Mouse (Mus musculus): ENCODE results near the gene Fbf1. TPM values are rescaled to one million over a fixed set of nuclear protein-coding genes. Genes with fewer than 3 reads are reported as not detected.
A peak's percentile ranks its signal among the peaks of the same experiment; 100 is the strongest.
"Not testable (repeated sequence)": the region's sequence is repeated elsewhere in the genome, so short reads cannot be mapped to it uniquely, and the experiment has no call there.

Gene Fbf1
- polyA plus RNA-seq, 1 experiment from 2014 or later: 27.7 TPM

GRCm38 (mm10) chr11:116127156-116127980 lies 40.6 kb downstream of the Fbf1 start, which contains the start of gene Trim47:
Gene Trim47 (minus strand): TSS chr11:116127210.
- DNase-seq (ENCODE audit: low spot score) (peak; percentile 79), ATAC-seq (ENCODE audit: low read depth) (peak; percentile 20; the same call in 1 of the 2 replicates)
- H3K4me3 ChIP-seq (ENCODE audit: low read depth, low read length): peak within 1 kb of the TSS; percentile 24
- no peak within 1 kb of the TSS for H3K27ac ChIP-seq (replicated peaks; ENCODE audit: low read depth, low read length)
- no peaks in the 10 kb centered on the region for H3K9me3 ChIP-seq (ENCODE audit: control insufficient read depth, low read length)
- H3K4me2 ChIP-seq (ENCODE audit: low read depth, low read length): peak within 1 kb of the TSS; percentile 39
- H3K36me3 ChIP-seq (ENCODE audit: control insufficient read depth, insufficient read depth, low read length): peaks cover 15% of the 10 kb centered on the region
- 23% methylated on average over 23 of the region's 23 CpGs for WGBS
- H3K27me3 ChIP-seq (replicated peaks; ENCODE audit: control insufficient read depth, insufficient read depth, low read length): no peaks in the 10 kb centered on the region
- H3K4me1 ChIP-seq (ENCODE audit: control insufficient read depth, insufficient read depth, low read length): peaks cover 13% of the 10 kb centered on the region
- peak within 1 kb of the TSS; percentile 46; the same call in 1 of the 2 replicates for H3K9ac ChIP-seq (ENCODE audit: low read depth, low read length)

- Histone ChIP-seq H3K4me3 (ENCODE audit: low read depth, low read length) (no peak overlapping the region), H3K9me3 (ENCODE audit: control insufficient read depth, low read length) (no peaks in the 10 kb centered on the region), H3K9ac (ENCODE audit: low read depth, low read length) (no peak overlapping the region), H3K4me2 (ENCODE audit: low read depth, low read length) (no peak overlapping the region), H3K4me1 (ENCODE audit: control insufficient read depth, insufficient read depth, low read length) (peaks cover 13% of the 10 kb centered on the region), H3K36me3 (ENCODE audit: control insufficient read depth, insufficient read depth, low read length) (peaks cover 11% of the 10 kb centered on the region), H3K27ac (replicated peaks; ENCODE audit: low read depth, low read length) (no peak overlapping the region), H3K27me3 (replicated peaks; ENCODE audit: control insufficient read depth, insufficient read depth, low read length) (no peaks in the 10 kb centered on the region)
- ATAC-seq (ENCODE audit: low read depth) (no peak), DNase-seq (ENCODE audit: low spot score) (no peak)
- WGBS: 90% methylated on average over 14 of the region's 15 CpGs
Observed at GRCm38 (mm10) chr11:116126261-116126660, 41.7 kb downstream of the Fbf1 start.

GRCm38 (mm10) chr11:116121731-116122245 lies 46.2 kb downstream of the Fbf1 start:
- not testable (repeated sequence) for H3K27me3 ChIP-seq (replicated peaks; ENCODE audit: control insufficient read depth, insufficient read depth, low read length); DNase-seq (ENCODE audit: low spot score); H3K4me1 ChIP-seq (ENCODE audit: control insufficient read depth, insufficient read depth, low read length); H3K4me3 ChIP-seq (ENCODE audit: low read depth, low read length); ATAC-seq (ENCODE audit: low read depth); H3K4me2 ChIP-seq (ENCODE audit: low read depth, low read length); H3K9ac ChIP-seq (ENCODE audit: low read depth, low read length); H3K27ac ChIP-seq (replicated peaks; ENCODE audit: low read depth, low read length); H3K9me3 ChIP-seq (ENCODE audit: control insufficient read depth, low read length)
- peaks cover 11% of the 10 kb centered on the region for H3K36me3 ChIP-seq (ENCODE audit: control insufficient read depth, insufficient read depth, low read length)
- WGBS: 88% methylated on average over 8 of the region's 8 CpGs

DNA sequence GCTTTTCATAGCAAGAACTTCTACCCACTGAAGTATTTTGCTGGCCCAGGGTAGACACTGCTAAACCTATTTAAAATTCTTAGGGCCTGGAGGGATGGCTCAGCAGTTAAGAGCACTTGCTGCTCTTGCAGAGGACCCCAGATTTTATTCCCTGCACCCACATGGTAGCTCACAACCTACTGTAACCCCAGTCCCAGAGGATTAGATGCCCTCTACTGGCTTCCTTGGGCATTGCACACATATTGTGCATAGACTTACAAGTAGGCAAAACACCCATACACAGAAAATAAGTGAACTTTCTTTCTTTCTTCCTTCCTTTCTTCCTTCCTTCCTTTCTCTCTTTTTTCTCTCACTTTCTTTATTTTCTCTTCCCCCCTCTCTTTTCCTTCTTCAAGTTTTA lies 50.1 kb downstream of the Fbf1 start:
- H3K4me1 ChIP-seq (ENCODE audit: control insufficient read depth, insufficient read depth, low read length): no peaks in the 10 kb centered on the region
- H3K36me3 ChIP-seq (ENCODE audit: control insufficient read depth, insufficient read depth, low read length): no peaks in the 10 kb centered on the region
- H3K9me3 ChIP-seq (ENCODE audit: control insufficient read depth, low read length): 0 out of 2 replicates have a peak, but pooled peaks cover 2% of the 10 kb centered on the region
- H3K4me2 ChIP-seq (ENCODE audit: low read depth, low read length): no peak overlapping the region
- DNase-seq (ENCODE audit: low spot score): no peak
- no peak overlapping the region for H3K4me3 ChIP-seq (ENCODE audit: low read depth, low read length)
- H3K27me3 ChIP-seq (replicated peaks; ENCODE audit: control insufficient read depth, insufficient read depth, low read length): no peaks in the 10 kb centered on the region
- no peak for ATAC-seq (ENCODE audit: low read depth)
- H3K27ac ChIP-seq (replicated peaks; ENCODE audit: low read depth, low read length): peak overlapping the region; percentile 76
- H3K9ac ChIP-seq (ENCODE audit: low read depth, low read length): no peak overlapping the region

GRCm38 (mm10) chr11:116117241-116117640 lies 50.7 kb downstream of the Fbf1 start:
- no peak overlapping the region for H3K9ac ChIP-seq (ENCODE audit: low read depth, low read length)
- WGBS: 29% methylated on average over 12 of the region's 12 CpGs
- H3K4me1 ChIP-seq (ENCODE audit: control insufficient read depth, insufficient read depth, low read length): no peaks in the 10 kb centered on the region
- ATAC-seq (ENCODE audit: low read depth): peak; percentile 86
- no peak overlapping the region for H3K4me2 ChIP-seq (ENCODE audit: low read depth, low read length)
- no peaks in the 10 kb centered on the region for H3K27me3 ChIP-seq (replicated peaks; ENCODE audit: control insufficient read depth, insufficient read depth, low read length)
- no peaks in the 10 kb centered on the region for H3K36me3 ChIP-seq (ENCODE audit: control insufficient read depth, insufficient read depth, low read length)
- DNase-seq (ENCODE audit: low spot score): peak; percentile 68
- H3K9me3 ChIP-seq (ENCODE audit: control insufficient read depth, low read length): 0 out of 2 replicates have a peak, but pooled peaks cover 2% of the 10 kb centered on the region
- peak overlapping the region; percentile 76 for H3K27ac ChIP-seq (replicated peaks; ENCODE audit: low read depth, low read length)
- no peak overlapping the region for H3K4me3 ChIP-seq (ENCODE audit: low read depth, low read length)

GRCm38 (mm10) chr11:116111611-116112203 lies 56.3 kb downstream of the Fbf1 start:
- Histone ChIP-seq H3K4me3 (ENCODE audit: low read depth, low read length) (no peak overlapping the region), H3K4me1 (ENCODE audit: control insufficient read depth, insufficient read depth, low read length) (peaks cover 32% of the 10 kb centered on the region), H3K9me3 (ENCODE audit: control insufficient read depth, low read length) (no peaks in the 10 kb centered on the region), H3K27me3 (replicated peaks; ENCODE audit: control insufficient read depth, insufficient read depth, low read length) (peaks cover 46% of the 10 kb centered on the region), H3K9ac (ENCODE audit: low read depth, low read length) (no peak overlapping the region), H3K4me2 (ENCODE audit: low read depth, low read length) (no peak overlapping the region), H3K27ac (replicated peaks; ENCODE audit: low read depth, low read length) (no peak overlapping the region), H3K36me3 (ENCODE audit: control insufficient read depth, insufficient read depth, low read length) (no peaks in the 10 kb centered on the region)
- DNase-seq (ENCODE audit: low spot score) (no peak), ATAC-seq (ENCODE audit: low read depth) (no peak)
- WGBS: 82% methylated on average over 19 of the region's 19 CpGs

GRCm38 (mm10) chr11:116111067-116111466 lies 56.9 kb downstream of the Fbf1 start:
- ATAC-seq (ENCODE audit: low read depth) (no peak), DNase-seq (ENCODE audit: low spot score) (no peak)
- H3K4me1 ChIP-seq (ENCODE audit: control insufficient read depth, insufficient read depth, low read length): peaks cover 37% of the 10 kb centered on the region
- H3K9me3 ChIP-seq (ENCODE audit: control insufficient read depth, low read length): no peaks in the 10 kb centered on the region
- 80% methylated on average over 4 of the region's 4 CpGs for WGBS
- H3K4me2 ChIP-seq (ENCODE audit: low read depth, low read length): no peak overlapping the region
- no peak overlapping the region for H3K9ac ChIP-seq (ENCODE audit: low read depth, low read length)
- no peak overlapping the region for H3K27ac ChIP-seq (replicated peaks; ENCODE audit: low read depth, low read length)
- no peaks in the 10 kb centered on the region for H3K36me3 ChIP-seq (ENCODE audit: control insufficient read depth, insufficient read depth, low read length)
- peaks cover 52% of the 10 kb centered on the region for H3K27me3 ChIP-seq (replicated peaks; ENCODE audit: control insufficient read depth, insufficient read depth, low read length)
- no peak overlapping the region for H3K4me3 ChIP-seq (ENCODE audit: low read depth, low read length)

GRCm38 (mm10) chr11:116110540-116110939 lies 57.4 kb downstream of the Fbf1 start:
- H3K27me3 ChIP-seq (replicated peaks; ENCODE audit: control insufficient read depth, insufficient read depth, low read length): peaks cover 54% of the 10 kb centered on the region
- no peaks in the 10 kb centered on the region for H3K36me3 ChIP-seq (ENCODE audit: control insufficient read depth, insufficient read depth, low read length)
- H3K9ac ChIP-seq (ENCODE audit: low read depth, low read length): peak overlapping the region; percentile 67; the same call in 1 of the 2 replicates
- H3K9me3 ChIP-seq (ENCODE audit: control insufficient read depth, low read length): no peaks in the 10 kb centered on the region
- ATAC-seq (ENCODE audit: low read depth) (no peak), DNase-seq (ENCODE audit: low spot score) (no peak)
- peak overlapping the region; percentile 53 for H3K4me3 ChIP-seq (ENCODE audit: low read depth, low read length)
- peaks cover 40% of the 10 kb centered on the region for H3K4me1 ChIP-seq (ENCODE audit: control insufficient read depth, insufficient read depth, low read length)
- H3K4me2 ChIP-seq (ENCODE audit: low read depth, low read length): peak overlapping the region; percentile 77
- peak overlapping the region; percentile 48; the same call in 1 of the 2 replicates for H3K27ac ChIP-seq (replicated peaks; ENCODE audit: low read depth, low read length)
- 28% methylated on average over 9 of the region's 10 CpGs for WGBS

Data from embryonic facial prominence, embryonic 14.5 days (tissue).